Mouse (Mus musculus): ENCODE results near the gene Mastl. TPM values are rescaled to one million over a fixed set of nuclear protein-coding genes. Genes with fewer than 3 reads are reported as not detected.

Gene Mastl
- polyA plus RNA-seq, 1 experiment from 2014 or later: 0.98 TPM

DNA sequence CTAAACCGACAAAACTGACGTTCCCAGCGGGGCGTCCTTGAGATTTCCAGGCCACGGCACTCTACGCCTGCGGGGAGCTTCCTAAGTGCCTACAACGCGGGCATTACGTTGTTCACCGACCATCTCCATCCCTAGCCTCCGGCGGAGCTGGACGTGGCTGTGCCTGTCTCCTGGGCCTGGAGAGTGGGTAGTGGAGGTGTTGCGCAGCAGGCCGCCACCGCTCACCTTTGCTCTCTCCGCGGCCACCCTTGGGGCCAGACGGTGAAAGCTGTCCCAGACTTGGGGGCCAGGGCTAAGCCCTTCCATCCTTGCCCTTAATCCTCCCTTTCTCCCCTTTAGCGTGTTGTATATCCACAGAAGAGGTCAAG lies 87.5 kb downstream of the Mastl start:
- peak overlapping the region; percentile 96 for H3K4me2 ChIP-seq (replicated peaks; ENCODE audit: low read depth, low read length)
- no peaks in the 10 kb centered on the region for H3K4me1 ChIP-seq (ENCODE audit: insufficient read depth, low read depth, low read length)
- no peak for TF ChIP-seq CTCF (IDR thresholded peaks at IDR 0.05)
- TF ChIP-seq EP300 (IDR thresholded peaks at IDR 0.05): no peak
- 1% methylated on average over 21 of the region's 21 CpGs for WGBS
- H3K36me3 ChIP-seq (ENCODE audit: insufficient read depth, low read length): no peaks in the 10 kb centered on the region
- H3K9me3 ChIP-seq (ENCODE audit: low read length): no peaks in the 10 kb centered on the region
- peak overlapping the region; percentile 69 for H3K4me3 ChIP-seq (ENCODE audit: low read depth, low read length)
- ATAC-seq (peak; percentile 37), DNase-seq (ENCODE audit: low spot score) (no peak)
- H3K27me3 ChIP-seq (replicated peaks; ENCODE audit: insufficient read depth, low read length): no peaks in the 10 kb centered on the region
- H3K27ac ChIP-seq (ENCODE audit: low read length): peak overlapping the region; percentile 99
- peak overlapping the region; percentile 86 for H3K9ac ChIP-seq (replicated peaks; ENCODE audit: low read depth)

GRCm38 (mm10) chr2:23067552-23068369 lies 88.1 kb downstream of the Mastl start, which contains the start of gene Acbd5:
Acbd5 (plus strand) TSS chr2:23068167.
- TF ChIP-seq EP300 (IDR thresholded peaks at IDR 0.05) (peak; percentile 92), CTCF (IDR thresholded peaks at IDR 0.05) (peak; percentile 18; the same call in 1 of the 2 replicates)
- peak; percentile 95 for ATAC-seq
- H3K4me2 ChIP-seq (replicated peaks; ENCODE audit: low read depth, low read length): peak within 1 kb of the TSS; percentile 96
- no peaks in the 10 kb centered on the region for H3K9me3 ChIP-seq (ENCODE audit: low read length)
- no peaks in the 10 kb centered on the region for H3K27me3 ChIP-seq (replicated peaks; ENCODE audit: insufficient read depth, low read length)
- peak within 1 kb of the TSS; percentile 69 for H3K4me3 ChIP-seq (ENCODE audit: low read depth, low read length)
- H3K9ac ChIP-seq (replicated peaks; ENCODE audit: low read depth): peak within 1 kb of the TSS; percentile 86
- H3K4me1 ChIP-seq (ENCODE audit: insufficient read depth, low read depth, low read length): no peaks in the 10 kb centered on the region
- H3K27ac ChIP-seq (ENCODE audit: low read length): peak within 1 kb of the TSS; percentile 99
- 2% methylated on average over 34 of the region's 34 CpGs for WGBS
- no peaks in the 10 kb centered on the region for H3K36me3 ChIP-seq (ENCODE audit: insufficient read depth, low read length)
- DNase-seq (ENCODE audit: low spot score): peak; percentile 99

Other genes with a start within 250 kb of the Mastl start
- gene Abi1, start 115.8 kb downstream of the Mastl start, polyA plus RNA-seq (2015; fragmentation: Nextera tagmentation; extraction: Ambion mirVana): 51.5 and 54.0 TPM in 2 replicates
- gene Acbd5, start 87.9 kb downstream of the Mastl start, polyA plus RNA-seq (2015; fragmentation: Nextera tagmentation; extraction: Ambion mirVana): 34.1 and 38.7 TPM in 2 replicates
- gene Yme1l1, start 345 bp upstream of the Mastl start, polyA plus RNA-seq (2015; fragmentation: Nextera tagmentation; extraction: Ambion mirVana): 37.7 and 44.2 TPM in 2 replicates
- gene 4931423N10Rik, start 51.5 kb upstream of the Mastl start, polyA plus RNA-seq (2015; fragmentation: Nextera tagmentation; extraction: Ambion mirVana): not detected in 2 replicates
- gene Nxph2, start 165.2 kb upstream of the Mastl start, polyA plus RNA-seq (2015; fragmentation: Nextera tagmentation; extraction: Ambion mirVana): not detected in 2 replicates

All from lung, postnatal 0 days (tissue).